Mouse (Mus musculus): ENCODE measurements at regions not wholly inside any gene's neighbourhood (a gene's known extent, or its start where the extent isn't known, plus 50 kb on each side); places are given as distances from the start of the nearest gene placed in this dataset.

- no peak for TF ChIP-seq CTCF (IDR thresholded peaks at IDR 0.05)
- no peak for TF ChIP-seq POLR2A (IDR thresholded peaks at IDR 0.05; ENCODE audit: insufficient read depth, low read depth, low read length)
- TF ChIP-seq EP300 (IDR thresholded peaks at IDR 0.05; ENCODE audit: insufficient read depth, low read depth, low read length) = peak; percentile 84; the same call in 1 of the 2 replicates
Measured at GRCm38 (mm10) chr17:45911201-45911731, 120.9 kb downstream of the Vegfa start.
